Mouse (Mus musculus): ENCODE results near the gene Mmp10.

Mmp10 gene

DNA sequence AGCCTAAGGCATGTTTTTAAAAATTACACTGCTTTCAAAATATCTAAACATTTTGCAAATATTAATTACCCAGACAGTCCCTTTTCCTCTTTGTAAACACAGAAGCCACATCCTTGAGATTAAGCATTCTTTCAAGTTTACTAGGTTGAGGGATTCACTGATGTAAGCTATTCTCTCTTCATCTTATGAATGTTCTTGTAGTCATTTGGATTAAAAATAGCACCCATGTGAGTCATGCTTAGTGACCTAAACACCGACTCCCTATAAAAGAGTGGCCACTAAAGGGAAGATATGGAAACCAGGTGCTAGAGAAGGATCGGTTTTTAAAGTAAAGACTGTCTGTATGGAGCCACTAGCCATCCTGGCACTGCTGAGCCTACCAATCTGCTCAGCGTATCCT lies at the start of gene Mmp10:
Mmp10 (plus strand) TSS at position 302 of the 400 bp plus-strand sequence.
- no peak for DNase-seq (ENCODE audit: low read depth, low spot score)

DNA sequence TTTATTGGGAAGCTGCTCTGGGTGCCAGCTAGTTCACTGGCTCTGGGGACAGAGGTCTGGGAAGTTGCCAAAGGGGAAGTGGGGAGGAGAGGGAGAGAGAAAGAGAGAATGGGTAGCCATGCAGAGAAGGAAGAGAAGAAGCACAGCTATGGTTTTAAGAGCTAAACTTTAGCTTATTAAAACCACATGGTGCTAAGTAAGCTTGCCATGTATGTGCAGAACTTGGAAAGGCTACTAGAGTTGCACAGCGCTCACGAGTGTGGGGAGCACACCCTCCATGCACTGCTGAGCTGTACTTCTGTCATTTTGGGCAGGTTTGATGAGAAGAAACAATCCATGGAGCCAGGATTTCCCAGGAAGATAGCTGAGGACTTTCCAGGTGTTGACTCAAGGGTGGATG lies 48.9 kb upstream of the Mmp10 start:
- DNase-seq (ENCODE audit: low read depth, low spot score), result no peak

DNA sequence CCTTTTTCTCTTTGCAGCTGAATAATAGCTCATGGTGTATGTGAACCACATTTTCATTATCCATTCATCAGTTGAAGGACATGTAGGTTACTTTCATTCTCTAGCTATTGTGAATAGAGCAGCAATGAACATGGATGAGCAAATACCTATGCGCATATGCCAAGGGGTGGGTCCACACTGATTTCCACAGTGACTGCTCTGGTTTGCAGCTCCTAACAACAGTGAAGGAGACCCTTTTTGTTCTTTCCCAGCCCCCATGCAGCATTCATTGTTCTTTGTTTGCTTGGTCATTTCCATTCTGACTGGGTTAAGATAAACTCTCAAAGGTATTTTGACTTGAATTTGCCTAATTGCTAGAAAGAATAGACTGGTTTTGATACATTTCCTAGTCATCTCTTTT lies 31.9 kb upstream of the Mmp10 start:
- DNase-seq (ENCODE audit: low read depth, low spot score), result no peak

DNA sequence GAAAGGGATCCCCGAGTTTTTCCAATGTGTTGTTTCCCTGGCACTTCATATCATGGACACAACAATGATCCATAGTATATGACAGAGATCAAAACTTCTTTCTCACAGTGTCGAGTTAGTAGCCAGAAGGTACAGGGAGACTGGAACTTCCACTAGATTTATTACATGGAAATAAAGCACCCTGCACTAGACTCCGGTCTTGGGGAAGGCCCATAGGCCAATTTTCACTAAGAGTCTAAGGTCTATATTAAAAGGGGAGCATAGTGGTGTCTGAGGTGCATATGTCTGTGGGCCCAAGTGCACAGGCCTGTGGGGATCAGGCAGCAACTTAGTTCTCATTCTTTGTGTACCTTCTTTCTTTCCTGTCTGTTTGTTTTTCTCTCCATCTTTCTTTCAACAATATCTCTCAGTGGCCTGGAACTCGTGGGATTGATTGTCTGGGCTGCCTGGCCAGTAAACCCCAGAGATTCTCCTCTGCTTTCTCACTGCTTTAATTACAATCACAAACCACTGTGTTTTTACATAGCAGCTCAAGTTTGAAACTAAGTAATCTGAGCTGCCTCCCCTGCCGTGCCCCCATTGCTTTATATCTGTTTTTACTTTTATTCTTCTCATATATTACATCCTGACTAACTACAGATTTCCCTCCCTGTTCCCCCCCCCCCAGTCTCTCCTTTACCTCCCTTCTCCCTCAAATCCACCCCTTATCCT lies 18.3 kb upstream of the Mmp10 start:
- no peak for DNase-seq (ENCODE audit: low read depth, low spot score)

DNA sequence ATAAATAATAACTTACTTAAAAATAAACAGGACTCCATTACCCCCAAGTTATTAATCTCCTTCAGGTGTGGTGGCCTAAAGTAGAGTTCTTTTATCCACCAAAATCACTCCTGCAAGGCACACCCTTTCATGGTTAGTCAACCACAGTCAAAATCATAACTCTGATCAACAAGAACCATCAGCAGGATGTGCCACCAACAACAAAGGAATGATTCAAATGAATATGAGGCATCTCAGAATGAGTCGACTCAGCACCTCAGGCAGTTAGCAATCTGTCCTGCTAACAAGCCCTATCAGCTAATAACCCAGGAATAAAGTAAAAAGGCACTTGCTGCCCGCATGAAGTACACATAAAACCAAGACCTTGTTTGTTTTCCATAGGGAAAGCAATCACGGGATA lies 1.0 kb upstream of the Mmp10 start:
- no peak for DNase-seq (ENCODE audit: low read depth, low spot score)

DNA sequence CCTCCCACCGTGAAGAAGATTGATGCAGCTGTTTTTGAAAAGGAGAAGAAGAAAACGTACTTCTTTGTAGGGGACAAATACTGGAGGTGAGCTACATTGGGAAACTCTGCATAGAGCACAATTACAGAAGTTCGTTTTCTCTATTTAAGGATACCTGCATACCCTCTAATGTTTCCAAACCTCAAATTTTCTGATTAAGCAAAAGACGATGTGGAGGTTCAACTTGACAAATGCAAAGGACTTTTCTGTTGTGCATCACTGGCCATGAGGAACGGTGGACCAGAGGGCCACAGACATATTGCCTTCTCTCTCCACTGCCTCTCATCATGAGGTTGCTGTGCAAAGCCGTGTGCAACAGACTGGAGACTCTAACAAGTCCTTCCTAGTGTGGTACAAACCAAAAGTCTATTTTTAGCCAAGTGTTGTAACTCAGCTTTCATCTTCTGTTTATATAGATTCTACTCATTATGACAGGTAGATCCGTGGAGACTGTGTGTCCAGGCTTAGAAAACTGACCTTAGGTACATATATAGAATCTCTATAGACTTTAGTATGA lies 5.2 kb downstream of the Mmp10 start:
- DNase-seq (ENCODE audit: low read depth, low spot score), result no peak

DNA sequence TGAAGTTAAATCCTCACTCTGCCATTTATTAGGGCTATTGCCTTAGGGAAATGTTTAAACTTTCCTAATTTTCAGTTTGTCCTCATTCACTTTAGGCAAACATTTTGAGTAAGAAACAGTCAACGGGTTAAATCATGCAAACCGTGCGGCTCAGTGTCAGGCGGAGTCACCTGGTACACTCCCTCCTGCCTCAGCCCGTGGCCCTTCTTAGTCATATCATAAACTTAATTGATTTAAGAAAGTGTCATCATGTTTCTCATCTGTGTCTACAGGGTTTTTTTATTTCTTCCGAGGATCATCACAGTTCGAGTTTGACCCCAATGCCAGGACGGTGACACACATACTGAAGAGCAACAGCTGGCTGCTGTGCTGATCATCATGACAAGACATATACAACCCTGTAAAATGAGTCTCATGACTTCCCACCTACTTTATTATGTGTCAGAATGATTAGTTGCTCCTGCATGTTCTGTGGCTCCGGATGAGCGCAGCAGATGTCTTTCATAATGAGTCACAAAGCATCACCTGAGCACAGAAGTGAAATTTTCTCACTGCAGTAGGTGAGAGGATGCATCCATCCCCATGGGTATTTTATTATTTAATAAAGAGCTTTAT lies 7.6 kb downstream of the Mmp10 start:
- no peak for DNase-seq (ENCODE audit: low read depth, low spot score)

DNA sequence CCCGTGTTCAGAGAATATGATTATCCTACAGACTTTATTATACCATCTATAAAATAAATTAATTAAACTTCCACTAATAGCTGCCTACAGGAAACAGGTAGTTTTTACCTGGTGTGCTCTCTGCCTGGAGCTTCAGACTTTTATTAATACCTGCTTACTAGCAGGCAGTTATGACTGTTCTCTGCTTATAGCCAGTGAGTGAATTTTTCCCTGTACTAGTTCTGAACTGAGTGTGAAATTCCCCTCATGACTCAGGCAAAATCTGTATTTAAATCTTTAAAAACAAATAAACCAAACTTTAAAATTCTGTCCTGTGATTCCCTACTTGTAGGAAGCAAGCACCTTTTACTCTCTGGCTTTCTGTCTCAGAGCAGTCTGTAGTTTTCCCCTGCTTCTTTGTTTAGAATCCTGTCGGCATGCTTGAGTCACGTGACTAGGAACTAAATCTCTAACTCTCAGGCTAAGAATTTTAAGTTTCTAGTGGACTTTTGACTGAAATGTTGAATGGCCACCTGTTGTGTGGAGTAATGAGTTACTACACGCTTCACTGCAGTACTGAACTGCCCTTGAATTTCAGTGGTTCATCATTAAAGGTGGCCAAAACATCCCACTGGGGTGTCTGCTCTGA lies 15.9 kb downstream of the Mmp10 start:
- no peak for DNase-seq (ENCODE audit: low read depth, low spot score)

DNA sequence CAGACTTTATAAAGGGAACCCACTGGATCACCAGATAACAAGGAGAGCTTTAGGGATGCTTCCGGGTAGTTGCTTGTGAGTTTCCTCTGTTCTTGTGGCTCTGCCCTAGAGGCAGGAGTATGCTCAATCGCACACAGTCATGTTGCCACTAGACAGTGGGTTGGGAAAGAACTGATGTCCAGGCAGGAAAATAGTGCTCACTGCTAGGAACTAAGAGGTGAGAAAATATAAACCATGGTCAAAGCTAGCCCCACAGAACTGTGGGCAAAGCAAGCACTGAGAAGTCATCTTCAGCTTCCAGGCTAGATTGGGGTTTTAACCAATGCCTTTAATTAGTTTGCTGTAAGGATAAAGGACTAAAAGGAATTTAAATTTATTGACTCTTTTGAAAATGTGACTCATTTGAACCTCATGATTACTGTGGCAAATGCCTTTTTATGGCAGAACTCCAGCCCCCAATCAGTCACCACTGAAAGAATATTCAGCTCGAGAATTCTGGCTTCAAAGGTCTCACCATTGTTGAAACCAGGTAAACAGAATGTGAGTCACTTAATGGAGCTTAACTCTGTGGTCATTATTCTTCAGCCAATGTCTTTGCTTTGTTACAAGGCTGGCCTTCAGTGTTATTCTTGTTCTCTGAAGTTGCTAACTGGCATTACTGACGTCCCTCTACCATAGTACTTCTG lies 24.2 kb downstream of the Mmp10 start:
- no peak for DNase-seq (ENCODE audit: low read depth, low spot score)

DNA sequence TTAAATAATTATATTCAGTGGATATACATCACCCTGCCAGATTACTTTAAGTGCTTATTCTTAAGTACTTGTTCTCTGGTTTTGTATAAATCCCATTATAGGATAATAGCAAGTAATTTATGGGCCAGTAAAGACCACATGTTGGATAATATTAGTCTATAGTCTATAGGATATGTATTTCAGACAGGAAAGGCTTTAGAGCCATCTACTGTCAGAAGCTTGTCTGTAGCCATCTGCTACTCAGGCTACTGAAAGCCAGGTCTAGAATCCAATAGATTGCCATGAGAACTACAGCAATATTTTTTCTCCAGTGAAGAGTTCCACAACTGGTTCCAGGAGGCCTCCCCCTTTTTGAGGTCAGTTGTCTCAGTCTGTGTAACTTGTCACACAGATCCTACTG lies 40.6 kb downstream of the Mmp10 start:
- no peak for DNase-seq (ENCODE audit: low read depth, low spot score)

DNA sequence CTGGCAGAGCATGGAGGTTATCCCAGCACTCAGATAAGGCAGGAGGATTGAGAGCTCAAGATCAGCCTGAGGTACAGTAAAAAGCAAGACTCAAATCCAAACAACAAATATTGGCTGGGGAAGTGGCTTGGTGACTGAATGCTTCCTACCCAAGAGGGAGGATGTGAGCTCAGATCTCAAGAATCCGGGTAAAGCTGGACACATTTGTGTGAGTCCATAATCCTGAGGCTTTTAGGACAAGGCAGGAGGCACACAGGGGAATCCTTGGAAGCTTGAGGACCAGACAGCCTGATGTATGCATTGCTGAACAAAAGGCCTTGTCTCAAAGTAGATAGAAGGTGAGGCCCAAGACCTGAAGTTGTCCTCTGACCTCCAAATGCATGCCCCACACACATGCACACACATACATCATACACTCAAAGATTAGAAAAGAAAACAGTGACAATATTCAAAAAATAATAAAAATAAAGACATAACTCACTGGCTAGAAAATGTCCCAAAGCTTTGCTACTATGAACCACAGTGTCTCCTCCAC lies 42.8 kb downstream of the Mmp10 start:
- DNase-seq (ENCODE audit: low read depth, low spot score), result no peak

DNA sequence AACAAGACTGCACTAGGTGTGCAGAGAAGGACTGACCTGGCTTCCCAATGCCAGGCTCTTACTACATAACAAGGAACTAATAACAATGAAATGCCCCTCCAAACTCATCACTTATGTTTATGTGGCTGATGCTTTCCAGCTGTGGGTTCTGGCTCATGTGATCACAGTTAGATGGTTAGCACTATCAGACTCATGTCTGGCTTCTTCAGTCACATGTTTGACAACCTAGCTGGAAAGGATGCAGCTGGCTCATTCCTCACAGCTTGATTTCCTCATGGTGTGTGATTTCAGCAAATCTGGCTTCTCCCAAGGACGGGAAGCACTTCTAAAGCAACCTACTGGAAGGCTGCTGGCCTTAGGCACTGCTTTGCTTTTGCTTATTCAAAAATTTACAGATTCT lies 43.3 kb downstream of the Mmp10 start:
- no peak for DNase-seq (ENCODE audit: low read depth, low spot score)

DNA sequence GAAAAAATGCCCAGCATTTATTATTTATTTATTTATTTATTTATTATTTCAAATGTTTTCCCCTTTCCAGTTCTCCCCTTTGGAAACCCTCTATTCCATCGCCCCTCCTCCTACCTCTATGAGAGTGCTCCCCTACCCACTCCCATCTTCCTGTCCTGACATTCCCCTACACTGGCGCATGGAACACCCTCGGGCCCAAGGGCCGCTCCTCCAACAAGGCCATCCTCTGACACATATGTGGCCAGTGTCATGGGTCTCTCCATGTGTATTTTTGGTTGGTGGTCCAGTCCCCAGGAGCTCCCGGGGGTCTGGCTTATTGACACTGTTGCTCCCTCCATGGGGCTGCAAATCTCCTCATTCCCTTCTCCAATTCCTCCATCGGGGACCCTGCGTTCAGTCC lies 43.8 kb downstream of the Mmp10 start:
- DNase-seq (ENCODE audit: low read depth, low spot score), result no peak

DNA sequence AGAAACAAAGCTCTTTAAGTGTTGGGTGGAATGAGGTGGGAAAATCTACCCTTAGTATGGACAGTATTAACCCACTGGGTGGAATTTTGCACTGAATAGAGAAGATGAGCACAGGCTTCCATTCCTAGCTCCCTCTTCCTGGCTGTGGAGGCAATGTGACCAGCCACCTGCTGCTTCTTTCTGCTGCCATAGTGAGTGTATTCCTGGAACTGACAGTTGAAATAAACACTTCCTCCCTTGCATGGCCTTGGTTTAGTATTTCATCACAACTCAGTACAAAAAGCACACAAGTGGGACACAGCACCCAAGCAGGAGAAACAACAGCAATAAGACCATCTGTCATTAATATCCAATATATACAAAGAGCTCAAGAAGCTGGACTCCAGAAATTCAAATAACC lies 49.8 kb downstream of the Mmp10 start:
- DNase-seq (ENCODE audit: low read depth, low spot score), result no peak

DNA sequence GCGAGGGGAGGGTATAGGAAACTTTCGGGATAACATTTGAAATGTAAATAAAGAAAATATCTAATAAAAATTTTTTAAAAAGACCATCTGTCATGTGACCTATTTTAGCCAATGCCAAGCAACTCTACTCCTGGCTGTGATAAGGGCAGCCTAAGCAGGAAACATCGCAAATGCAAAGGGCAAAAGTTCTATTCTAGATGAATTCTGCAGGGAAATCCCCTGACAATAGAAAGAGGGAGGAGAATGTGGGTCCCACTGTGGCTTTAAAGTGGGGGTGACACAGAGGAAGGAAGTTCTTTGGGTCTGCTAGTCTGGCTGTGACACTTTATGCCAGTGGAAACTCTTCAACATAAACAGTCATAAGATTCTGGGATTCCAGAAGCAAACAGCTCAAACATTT lies 51.4 kb downstream of the Mmp10 start:
- DNase-seq (ENCODE audit: low read depth, low spot score), result no peak

DNA sequence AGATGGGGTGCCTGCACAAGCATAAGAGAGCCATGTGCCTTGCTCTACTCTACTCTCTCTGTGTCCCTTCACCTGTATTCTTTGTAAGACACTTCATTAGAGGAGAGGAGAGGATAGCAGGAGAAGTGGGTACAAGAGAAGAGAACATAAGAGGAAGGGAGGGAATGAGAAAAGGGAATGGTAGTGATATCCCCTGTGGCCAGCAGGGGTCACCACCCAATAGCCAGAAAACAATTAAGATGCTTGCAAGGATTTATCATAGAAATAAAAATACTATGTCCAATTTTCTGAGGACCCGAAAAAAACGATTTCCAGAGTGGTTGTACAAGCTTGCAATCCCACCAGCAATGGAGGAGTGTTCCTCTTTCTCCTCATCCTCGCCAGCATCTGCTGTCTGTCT lies 52.2 kb downstream of the Mmp10 start:
- no peak for DNase-seq (ENCODE audit: low read depth, low spot score)

DNA sequence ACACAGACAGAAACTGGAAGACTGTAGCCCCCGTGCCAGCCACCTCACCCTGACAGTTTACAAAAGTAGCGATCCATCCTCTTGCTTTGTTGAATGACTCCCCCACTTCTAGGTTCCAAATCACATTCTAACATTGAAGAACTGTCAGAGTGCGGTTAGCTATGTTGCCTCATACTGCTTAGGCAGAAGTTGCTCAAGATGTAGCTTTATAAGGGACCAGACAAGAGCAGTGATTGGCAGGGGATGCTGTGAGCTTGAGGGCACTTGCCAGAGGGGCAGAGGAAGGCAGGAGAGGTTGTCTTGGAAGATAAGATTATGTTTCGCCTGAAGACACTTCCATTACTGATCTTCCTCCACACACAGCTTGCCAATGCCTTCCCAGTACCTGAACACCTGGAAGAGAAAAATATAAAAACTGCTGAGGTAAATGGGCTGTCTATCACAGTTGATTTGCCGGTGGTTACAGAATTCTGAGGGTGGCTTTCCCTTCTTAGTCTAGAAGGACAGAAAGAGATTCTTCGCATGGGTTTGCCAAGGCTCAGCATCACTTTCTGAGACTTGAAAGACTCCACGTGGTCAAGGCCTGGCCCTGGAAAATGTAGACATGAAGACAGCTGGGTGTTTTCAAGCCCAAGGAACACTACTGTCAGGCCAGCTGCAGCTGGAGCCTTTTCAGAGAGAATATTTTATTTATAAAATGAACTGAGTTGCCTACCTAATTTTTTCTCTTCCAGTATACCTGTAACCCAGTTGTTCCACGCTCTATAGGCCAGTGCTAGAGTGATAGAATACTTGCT lies 56.3 kb downstream of the Mmp10 start, which contains the start of gene Mmp8:
Mmp8 (plus strand) TSS at position 236 of the 797 bp plus-strand sequence.
- no peak for DNase-seq (ENCODE audit: low read depth, low spot score)
